Mouse (Mus musculus): Measurements from ENCODE around the gene Gna15. TPM values are rescaled to one million over a fixed set of nuclear protein-coding genes. Genes with fewer than 3 reads are reported as not detected.

The Gna15 gene
- polyA plus RNA-seq, 1 experiment from 2014 or later: 4.6 TPM

GRCm38 (mm10) chr10:81482533-81482889, 41.5 kb downstream of the Gna15 start, which contains the start of gene Celf5:
Gene Celf5, minus strand, starts transcription at chr10:81482709.
- WGBS: 0% methylated on average over 32 of the region's 36 CpGs
- H3K27me3 ChIP-seq (replicated peaks; ENCODE audit: insufficient read depth, low read length): 0 out of 2 replicates have a peak, but pooled peaks cover 6% of the 10 kb centered on the region
- DNase-seq (ENCODE audit: low spot score) (peak; percentile 40), ATAC-seq (peak; percentile 74)
- TF ChIP-seq CTCF (IDR thresholded peaks at IDR 0.05) (peak; percentile 70), EP300 (IDR thresholded peaks at IDR 0.05) (no peak)
- peak within 1 kb of the TSS; percentile 69 for H3K4me2 ChIP-seq (replicated peaks; ENCODE audit: low read depth, low read length)
- no peak within 1 kb of the TSS for H3K27ac ChIP-seq (ENCODE audit: low read length)
- H3K36me3 ChIP-seq (ENCODE audit: insufficient read depth, low read length): peaks cover 3% of the 10 kb centered on the region; the same call in 1 of the 2 replicates
- H3K4me1 ChIP-seq (ENCODE audit: insufficient read depth, low read depth, low read length): no peaks in the 10 kb centered on the region
- no peaks in the 10 kb centered on the region for H3K9me3 ChIP-seq (ENCODE audit: low read length)
- peak within 1 kb of the TSS; percentile 33 for H3K4me3 ChIP-seq (ENCODE audit: low read depth, low read length)
- H3K9ac ChIP-seq (replicated peaks; ENCODE audit: low read depth): no peak within 1 kb of the TSS

- no peak for TF ChIP-seq CTCF (IDR thresholded peaks at IDR 0.05)
- no peak for TF ChIP-seq EP300 (IDR thresholded peaks at IDR 0.05)
- DNase-seq (ENCODE audit: low spot score): no peak
- Histone ChIP-seq H3K27ac (ENCODE audit: low read length) (no peak overlapping the region), H3K9me3 (ENCODE audit: low read length) (no peaks in the 10 kb centered on the region), H3K4me3 (ENCODE audit: low read depth, low read length) (peak overlapping the region; percentile 33), H3K4me2 (replicated peaks; ENCODE audit: low read depth, low read length) (peak overlapping the region; percentile 69), H3K9ac (replicated peaks; ENCODE audit: low read depth) (no peak overlapping the region), H3K36me3 (ENCODE audit: insufficient read depth, low read length) (no peaks in the 10 kb centered on the region), H3K4me1 (ENCODE audit: insufficient read depth, low read depth, low read length) (no peaks in the 10 kb centered on the region), H3K27me3 (replicated peaks; ENCODE audit: insufficient read depth, low read length) (0 out of 2 replicates have a peak, but pooled peaks cover 6% of the 10 kb centered on the region)
- 3% methylated on average over 31 of the region's 35 CpGs for WGBS
- 0 out of 2 replicates have a peak, but pooled peaks have one; percentile 3 for ATAC-seq
These were observed 42.2 kb downstream of the Gna15 start for GRCm38 (mm10) chr10:81481605-81482532.

GRCm38 (mm10) chr10:81474461-81474860, 49.6 kb downstream of the Gna15 start:
- DNase-seq (ENCODE audit: low spot score) (no peak), ATAC-seq (no peak)
- no peaks in the 10 kb centered on the region for H3K36me3 ChIP-seq (ENCODE audit: insufficient read depth, low read length)
- WGBS: 72% methylated on average over 10 of the region's 10 CpGs
- no peaks in the 10 kb centered on the region for H3K9me3 ChIP-seq (ENCODE audit: low read length)
- H3K27ac ChIP-seq (ENCODE audit: low read length): no peak overlapping the region
- no peak overlapping the region for H3K4me3 ChIP-seq (ENCODE audit: low read depth, low read length)
- H3K9ac ChIP-seq (replicated peaks; ENCODE audit: low read depth): no peak overlapping the region
- H3K4me2 ChIP-seq (replicated peaks; ENCODE audit: low read depth, low read length): no peak overlapping the region
- peaks cover 24% of the 10 kb centered on the region for H3K27me3 ChIP-seq (replicated peaks; ENCODE audit: insufficient read depth, low read length)
- TF ChIP-seq CTCF (IDR thresholded peaks at IDR 0.05) (no peak), EP300 (IDR thresholded peaks at IDR 0.05) (no peak)
- no peaks in the 10 kb centered on the region for H3K4me1 ChIP-seq (ENCODE audit: insufficient read depth, low read depth, low read length)

- ATAC-seq (no peak), DNase-seq (ENCODE audit: low spot score) (no peak)
- 3% methylated on average over 18 of the region's 22 CpGs for WGBS
- Histone ChIP-seq H3K27me3 (replicated peaks; ENCODE audit: insufficient read depth, low read length) (peaks cover 24% of the 10 kb centered on the region), H3K4me2 (replicated peaks; ENCODE audit: low read depth, low read length) (no peak overlapping the region), H3K9me3 (ENCODE audit: low read length) (no peaks in the 10 kb centered on the region), H3K36me3 (ENCODE audit: insufficient read depth, low read length) (no peaks in the 10 kb centered on the region), H3K4me3 (ENCODE audit: low read depth, low read length) (no peak overlapping the region), H3K9ac (replicated peaks; ENCODE audit: low read depth) (no peak overlapping the region), H3K4me1 (ENCODE audit: insufficient read depth, low read depth, low read length) (no peaks in the 10 kb centered on the region), H3K27ac (ENCODE audit: low read length) (no peak overlapping the region)
- TF ChIP-seq EP300 (IDR thresholded peaks at IDR 0.05) (no peak), CTCF (IDR thresholded peaks at IDR 0.05) (no peak)
These were observed 51.0 kb downstream of the Gna15 start for GRCm38 (mm10) chr10:81473003-81473451.

- no peaks in the 10 kb centered on the region for H3K36me3 ChIP-seq (ENCODE audit: insufficient read depth, low read length)
- H3K27me3 ChIP-seq (replicated peaks; ENCODE audit: insufficient read depth, low read length): peaks cover 24% of the 10 kb centered on the region
- H3K4me3 ChIP-seq (ENCODE audit: low read depth, low read length): no peak overlapping the region
- no peak for TF ChIP-seq EP300 (IDR thresholded peaks at IDR 0.05)
- TF ChIP-seq CTCF (IDR thresholded peaks at IDR 0.05): no peak
- H3K9me3 ChIP-seq (ENCODE audit: low read length): no peaks in the 10 kb centered on the region
- no peak overlapping the region for H3K4me2 ChIP-seq (replicated peaks; ENCODE audit: low read depth, low read length)
- H3K4me1 ChIP-seq (ENCODE audit: insufficient read depth, low read depth, low read length): no peaks in the 10 kb centered on the region
- DNase-seq (ENCODE audit: low spot score) (no peak), ATAC-seq (no peak)
- whole genome bisulfite sequencing: 17% methylated on average over 9 of the region's 18 CpGs
- H3K27ac ChIP-seq (ENCODE audit: low read length): no peak overlapping the region
- no peak overlapping the region for H3K9ac ChIP-seq (replicated peaks; ENCODE audit: low read depth)
These were observed 51.5 kb downstream of the Gna15 start for GRCm38 (mm10) chr10:81472403-81473002.

GRCm38 (mm10) chr10:81470454-81470853, 53.6 kb downstream of the Gna15 start:
- ATAC-seq (no peak), DNase-seq (ENCODE audit: low spot score) (no peak)
- TF ChIP-seq CTCF (IDR thresholded peaks at IDR 0.05) (no peak), EP300 (IDR thresholded peaks at IDR 0.05) (no peak)
- 44% methylated on average over 18 of the region's 18 CpGs for WGBS
- no peak overlapping the region for H3K27ac ChIP-seq (ENCODE audit: low read length)
- H3K9ac ChIP-seq (replicated peaks; ENCODE audit: low read depth): no peak overlapping the region
- H3K4me3 ChIP-seq (ENCODE audit: low read depth, low read length): no peak overlapping the region
- H3K9me3 ChIP-seq (ENCODE audit: low read length): no peaks in the 10 kb centered on the region
- no peaks in the 10 kb centered on the region for H3K4me1 ChIP-seq (ENCODE audit: insufficient read depth, low read depth, low read length)
- no peak overlapping the region for H3K4me2 ChIP-seq (replicated peaks; ENCODE audit: low read depth, low read length)
- H3K27me3 ChIP-seq (replicated peaks; ENCODE audit: insufficient read depth, low read length): peaks cover 24% of the 10 kb centered on the region
- no peaks in the 10 kb centered on the region for H3K36me3 ChIP-seq (ENCODE audit: insufficient read depth, low read length)
